Mouse (Mus musculus) liver, adult (tissue): Measurements from ENCODE around the gene Fyco1.

ENCODE experiments used
- GATA4 ChIP-seq: IDR thresholded peaks from 2 replicates; pipeline ENCODE4 v1.6.1; 2014; ENCODE audit warnings: mild to moderate bottlenecking, low read length; ENCODE audit not compliant: insufficient replicate concordance

The Fyco1 gene

GRCm38 (mm10) chr9:123768443-123768842 lies 83.3 kb downstream of the Fyco1 start:
- TF ChIP-seq GATA4 = no peak

GRCm38 (mm10) chr9:123766996-123767395 lies 84.7 kb downstream of the Fyco1 start:
- no peak for TF ChIP-seq GATA4

GRCm38 (mm10) chr9:123763771-123764170 lies 87.9 kb downstream of the Fyco1 start:
- no peak for TF ChIP-seq GATA4

- no peak for TF ChIP-seq GATA4
Observed at GRCm38 (mm10) chr9:123762886-123763285, 88.8 kb downstream of the Fyco1 start.

GRCm38 (mm10) chr9:123760806-123761205 lies 90.9 kb downstream of the Fyco1 start:
- no peak for TF ChIP-seq GATA4

- TF ChIP-seq GATA4 = no peak
Observed at GRCm38 (mm10) chr9:123758645-123759044, 93.1 kb downstream of the Fyco1 start.

- no peak for TF ChIP-seq GATA4
Observed at GRCm38 (mm10) chr9:123758156-123758555, 93.5 kb downstream of the Fyco1 start.

GRCm38 (mm10) chr9:123757326-123757725 lies 94.4 kb downstream of the Fyco1 start:
- TF ChIP-seq GATA4 = no peak

GRCm38 (mm10) chr9:123756752-123757151 lies 94.9 kb downstream of the Fyco1 start:
- no peak for TF ChIP-seq GATA4

GRCm38 (mm10) chr9:123754333-123754732 lies 97.4 kb downstream of the Fyco1 start:
- TF ChIP-seq GATA4 = no peak

GRCm38 (mm10) chr9:123740799-123741198 lies 110.9 kb downstream of the Fyco1 start:
- TF ChIP-seq GATA4 = no peak
